Mouse (Mus musculus) stomach, postnatal 0 days (tissue): ENCODE results near the gene Sdhaf2. TPM values are rescaled to one million over a fixed set of nuclear protein-coding genes. Genes with fewer than 3 reads are reported as not detected.
A peak's percentile ranks its signal among the peaks of the same experiment; 100 is the strongest.

ENCODE experiments used
- ATAC-seq: fragments of 200-750 bp; cut with Nextera tagmentation; 2 replicates; pipeline ENCODE4 v1.8.0; 2017; ENCODE audit not compliant: low FRiP score, low TSS enrichment
- DNase-seq: peaks from one replicate; pipeline ENCODE4 v3.0.0-alpha.2; 2016; ENCODE audit warnings: low spot score
- H3K27ac ChIP-seq: fragments of 300-500 bp; sonication (generic); replicated peaks from 2 replicates; pipeline ENCODE4 v1.5.1; 2014; ENCODE audit warnings: mild to moderate bottlenecking, control low read depth
- H3K27me3 ChIP-seq: fragments of 300-500 bp; sonication (generic); 2 replicates; pipeline ENCODE4 v1.6.1; 2014; ENCODE audit warnings: low read length; ENCODE audit not compliant: control insufficient read depth, insufficient read depth
- H3K36me3 ChIP-seq: fragments of 300-500 bp; sonication (generic); 2 replicates; pipeline ENCODE4 v1.6.1; 2014; ENCODE audit warnings: low read length, mixed read lengths; ENCODE audit not compliant: control insufficient read depth, insufficient read depth
- H3K4me1 ChIP-seq: fragments of 300-500 bp; sonication (generic); replicated peaks from 2 replicates; pipeline ENCODE4 v1.6.1; 2014; ENCODE audit warnings: antibody characterized with exemption; ENCODE audit not compliant: control insufficient read depth, insufficient read depth
- H3K4me2 ChIP-seq: fragments of 300-500 bp; sonication (generic); replicated peaks from 2 replicates; pipeline ENCODE4 v1.6.1; 2014; ENCODE audit warnings: low read depth, mild to moderate bottlenecking, control low read depth, moderate library complexity
- H3K4me3 ChIP-seq: fragments of 300-500 bp; sonication (generic); 2 replicates; pipeline ENCODE4 v1.5.1; 2014; ENCODE audit warnings: low read depth, low read length, control low read depth
- H3K9ac ChIP-seq: fragments of 300-500 bp; sonication (generic); 2 replicates; pipeline ENCODE4 v1.6.1; 2014; ENCODE audit warnings: mild to moderate bottlenecking, low read length, control low read depth, mixed read lengths
- H3K9me3 ChIP-seq: fragments of 300-500 bp; sonication (generic); 2 replicates; pipeline ENCODE4 v1.6.1; 2016; ENCODE audit warnings: low read length; ENCODE audit not compliant: control insufficient read depth
- CTCF ChIP-seq: IDR thresholded peaks from 2 replicates; pipeline ENCODE4 v1.5.1; 2016; ENCODE audit warnings: antibody characterized with exemption, low read depth, mild to moderate bottlenecking, moderate library complexity
- EP300 ChIP-seq: optimal IDR thresholded peaks from 2 replicates; pipeline ENCODE3; 2016; ENCODE audit warnings: antibody characterized with exemption
- WGBS: fragments of 180-500 bp; shearing (Covaris S2); extraction: QIAGEN DNeasy Blood & Tissue Kit; methylation state at CpG from one replicate; pipeline ENCODE4 v1.1.7; 2014; 5-methylcytosine and 5-hydroxymethylcytosine counted together
- polyA plus RNA-seq: library from polyadenylated mRNA; unstranded; fragments of >200 nt; fragmentation: Nextera tagmentation; extraction: Ambion mirVana; gene quantifications from 2 replicates; pipeline ENCODE4 v1.2.1, GENCODE M21; 2015

The Sdhaf2 gene
- polyA plus RNA-seq, 1 experiment from 2014 or later = 37.4 TPM

GRCm38 (mm10) chr19:10464427-10464826 lies 61.5 kb downstream of the Sdhaf2 start:
- Histone ChIP-seq H3K36me3 (no peaks in the 10 kb centered on the region), H3K9me3 (no peaks in the 10 kb centered on the region), H3K4me3 (no peak overlapping the region), H3K9ac (no peak overlapping the region), H3K27ac (no peak overlapping the region), H3K4me2 (no peak overlapping the region), H3K4me1 (no peaks in the 10 kb centered on the region), H3K27me3 (peaks cover 8% of the 10 kb centered on the region)
- TF ChIP-seq EP300 = no peak
- no peak for TF ChIP-seq CTCF
- WGBS = 44% methylated on average over 4 of the region's 4 CpGs
- no peak for DNase-seq
- no peak for ATAC-seq

DNA sequence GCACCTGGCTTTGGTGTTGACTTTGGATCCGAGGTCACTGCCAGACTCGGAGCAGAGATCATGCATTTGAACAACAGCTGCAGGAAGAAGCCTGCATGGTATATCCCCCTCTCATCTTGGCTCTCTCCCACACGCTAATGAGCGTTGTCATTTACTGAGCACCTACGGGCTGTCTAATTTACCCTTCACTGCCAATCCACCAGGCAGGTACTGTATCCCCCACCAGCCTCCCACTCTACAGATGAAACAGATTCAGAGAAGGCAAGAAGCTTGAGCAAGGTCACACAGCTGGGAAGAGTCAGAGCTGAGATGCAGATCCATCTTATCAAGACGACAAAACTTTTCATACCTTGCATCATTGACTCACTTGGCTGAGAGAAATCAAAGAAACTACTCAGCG lies 64.4 kb downstream of the Sdhaf2 start:
- 30% methylated on average over 7 of the region's 7 CpGs for WGBS
- Histone ChIP-seq H3K4me1 (no peaks in the 10 kb centered on the region), H3K9ac (no peak overlapping the region), H3K27me3 (peaks cover 8% of the 10 kb centered on the region), H3K4me2 (no peak overlapping the region), H3K27ac (no peak overlapping the region), H3K36me3 (no peaks in the 10 kb centered on the region), H3K9me3 (no peaks in the 10 kb centered on the region), H3K4me3 (no peak overlapping the region)
- ATAC-seq (no peak), DNase-seq (no peak)
- TF ChIP-seq EP300 (no peak), CTCF (no peak)

DNA sequence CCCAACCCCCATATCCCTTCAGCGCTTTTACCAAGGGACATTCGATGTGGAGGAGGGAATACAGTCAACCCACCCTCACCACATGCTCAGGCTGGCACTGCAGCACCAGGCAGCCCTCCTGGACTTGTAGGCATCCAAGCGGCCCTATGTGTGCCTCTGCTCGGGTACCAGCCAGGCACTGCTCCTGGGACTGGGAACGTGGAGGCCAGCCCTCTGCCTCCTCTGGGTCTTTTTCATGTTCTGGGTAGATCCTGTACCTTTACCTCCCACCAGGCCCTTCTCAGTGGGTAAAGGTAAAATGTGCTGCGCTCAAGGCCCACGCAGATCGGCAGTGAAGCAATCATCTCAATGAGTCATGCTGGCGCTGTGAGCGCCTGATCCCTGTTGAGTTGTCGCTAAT lies 66.0 kb downstream of the Sdhaf2 start:
- Histone ChIP-seq H3K9me3 (no peaks in the 10 kb centered on the region), H3K4me3 (no peak overlapping the region), H3K4me2 (no peak overlapping the region), H3K27me3 (peaks cover 8% of the 10 kb centered on the region), H3K36me3 (no peaks in the 10 kb centered on the region), H3K4me1 (no peaks in the 10 kb centered on the region; the same call in 1 of the 2 replicates), H3K9ac (no peak overlapping the region), H3K27ac (no peak overlapping the region)
- DNase-seq (no peak), ATAC-seq (no peak)
- TF ChIP-seq CTCF (no peak), EP300 (no peak)
- 58% methylated on average over 11 of the region's 11 CpGs for WGBS

GRCm38 (mm10) chr19:10458096-10458495 lies 67.8 kb downstream of the Sdhaf2 start:
- peak; percentile 33 for DNase-seq

GRCm38 (mm10) chr19:10457484-10457800 lies 68.5 kb downstream of the Sdhaf2 start:
- TF ChIP-seq EP300 (no peak), CTCF (no peak)
- ATAC-seq (peak; percentile 39), DNase-seq (peak; percentile 78)
- 0% methylated on average over 34 of the region's 34 CpGs for WGBS
- Histone ChIP-seq H3K27ac (peak overlapping the region; percentile 56), H3K36me3 (no peaks in the 10 kb centered on the region), H3K9ac (no peak overlapping the region; the same call in 1 of the 2 replicates), H3K4me2 (peak overlapping the region; percentile 71), H3K27me3 (peaks cover 8% of the 10 kb centered on the region), H3K9me3 (no peaks in the 10 kb centered on the region), H3K4me3 (peak overlapping the region; percentile 49), H3K4me1 (no peaks in the 10 kb centered on the region; the same call in 1 of the 2 replicates)

More at GRCm38 (mm10) chr19:10458096-10458495, 67.8 kb downstream of the Sdhaf2 start:
- TF ChIP-seq CTCF (no peak), EP300 (no peak)
- Histone ChIP-seq H3K36me3 (no peaks in the 10 kb centered on the region), H3K4me1 (no peaks in the 10 kb centered on the region; the same call in 1 of the 2 replicates), H3K27me3 (peaks cover 8% of the 10 kb centered on the region), H3K9ac (no peak overlapping the region), H3K27ac (no peak overlapping the region), H3K4me3 (peak overlapping the region; percentile 49), H3K9me3 (no peaks in the 10 kb centered on the region), H3K4me2 (peak overlapping the region; percentile 71)
- WGBS = 8% methylated on average over 8 of the region's 8 CpGs
- ATAC-seq = no peak

DNA sequence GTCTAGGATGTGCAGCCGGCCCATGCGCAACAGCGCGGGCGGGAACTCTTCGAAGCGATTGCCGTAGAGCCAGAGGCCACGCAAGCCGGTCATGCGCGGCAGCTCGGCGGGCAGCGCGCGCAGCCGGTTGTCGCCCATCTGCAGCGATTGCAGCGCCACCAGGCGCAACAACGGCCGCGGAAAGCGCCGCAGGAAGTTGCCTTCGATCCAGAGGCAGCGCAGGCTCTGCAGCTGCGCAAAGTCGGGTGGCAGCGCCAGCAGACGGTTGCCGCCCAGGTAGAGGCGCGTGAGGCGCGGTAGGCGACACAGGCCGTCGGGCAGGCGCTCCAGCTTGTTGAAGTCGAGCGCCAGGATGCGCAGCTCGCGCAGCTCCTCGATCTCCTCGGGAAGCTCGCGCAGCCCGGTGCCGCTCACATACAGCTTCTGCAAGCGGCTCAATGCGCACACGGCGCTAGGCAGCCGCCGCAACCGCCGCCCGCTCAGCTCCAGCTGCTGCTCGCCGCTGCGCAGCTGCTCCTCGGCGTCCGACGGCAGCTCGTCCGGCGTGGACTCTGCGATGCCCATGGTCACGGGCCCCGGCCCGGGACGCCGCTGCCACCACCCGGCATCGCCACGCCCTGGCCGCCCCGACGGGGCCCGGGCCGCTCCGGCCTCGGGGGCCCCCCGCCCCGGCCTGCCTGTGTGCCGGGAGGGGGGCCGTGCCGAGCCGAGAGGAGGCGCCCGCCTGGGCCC lies 69.0 kb downstream of the Sdhaf2 start, which contains the start of gene Lrrc10b:
Lrrc10b (minus strand) TSS at position 722 of the 732 bp plus-strand sequence.
- H3K4me3 ChIP-seq = peak within 1 kb of the TSS; percentile 49
- H3K27ac ChIP-seq = peak within 1 kb of the TSS; percentile 56
- no peaks in the 10 kb centered on the region for H3K9me3 ChIP-seq
- peak within 1 kb of the TSS; percentile 71 for H3K4me2 ChIP-seq
- under 1% methylated on average over 84 of the region's 96 CpGs for WGBS
- TF ChIP-seq CTCF (peak; percentile 69), EP300 (no peak)
- DNase-seq = peak; percentile 85
- H3K4me1 ChIP-seq = no peaks in the 10 kb centered on the region; the same call in 1 of the 2 replicates
- H3K36me3 ChIP-seq = no peaks in the 10 kb centered on the region
- peak; percentile 67 for ATAC-seq
- peak within 1 kb of the TSS; percentile 50 for H3K9ac ChIP-seq
- peaks cover 8% of the 10 kb centered on the region for H3K27me3 ChIP-seq
